Mouse (Mus musculus) testis, adult 2 months (tissue): Measurements from ENCODE around the gene Slc5a10.

Experiments used
- CTCF ChIP-seq: fragments of 200-500 bp; IDR thresholded peaks from 2 replicates; pipeline ENCODE4 v1.5.1; 2012; ENCODE audit warnings: low read depth, mild to moderate bottlenecking, inconsistent platforms, low read length, moderate library complexity; ENCODE audit not compliant: control insufficient read depth, insufficient read depth, insufficient replicate concordance
- POLR2A ChIP-seq: fragments of 200-500 bp; IDR thresholded peaks from 2 replicates; pipeline ENCODE4 v1.6.1; 2012; ENCODE audit warnings: low read depth, mild to moderate bottlenecking, inconsistent platforms, low read length, moderate library complexity; ENCODE audit not compliant: control insufficient read depth

DNA sequence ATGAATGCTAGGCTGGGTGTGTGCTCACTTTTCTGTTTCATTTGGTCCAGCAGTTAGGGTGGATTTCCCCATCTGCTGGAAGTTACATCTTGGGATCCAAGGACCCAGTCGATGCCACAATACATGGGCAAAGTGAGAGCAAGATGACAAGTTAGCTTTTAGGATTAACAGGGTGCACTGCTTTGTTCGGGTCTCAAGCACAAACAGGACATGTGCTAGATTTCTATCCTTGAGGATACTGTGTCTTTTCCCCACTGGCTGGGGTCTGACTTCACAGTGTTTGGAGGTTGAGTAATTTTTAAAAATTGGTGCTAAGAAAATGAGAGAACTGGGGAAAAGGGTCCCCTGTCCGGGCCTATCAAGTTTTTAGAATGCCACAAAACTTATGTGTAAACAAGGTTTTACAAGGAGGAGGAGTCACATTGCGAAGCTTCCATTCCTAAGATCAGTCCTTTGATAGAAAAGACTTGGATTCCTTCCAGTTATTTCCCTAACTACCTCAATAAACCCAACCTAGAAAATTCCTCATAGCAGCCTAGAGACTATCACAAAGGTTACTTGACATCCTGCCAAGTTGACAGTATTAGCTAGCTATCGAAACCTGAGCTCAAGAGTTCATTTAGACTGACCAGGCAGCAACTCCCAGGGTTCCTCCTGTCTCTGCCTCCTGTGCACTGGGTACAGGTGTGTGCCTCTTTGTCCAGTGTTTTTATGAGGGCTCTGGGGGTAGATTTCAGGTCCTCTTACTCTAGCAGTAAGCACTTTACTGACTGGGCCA lies 77.3 kb downstream of the Slc5a10 start:
- TF ChIP-seq CTCF (no peak), POLR2A (no peak)
